Mouse (Mus musculus) large intestine, adult 2 months (tissue): ENCODE data around the gene Ptgs2. TPM values are rescaled to one million over a fixed set of nuclear protein-coding genes. Genes with fewer than 3 reads are reported as not detected.

Source experiments
- DNase-seq: peaks from one replicate; pipeline ENCODE4 v3.0.0-alpha.2; 2012; ENCODE audit warnings: low read depth, low spot score
- WGBS: fragments of 180-500 bp; shearing (Covaris S2); methylation state at CpG from one replicate; pipeline ENCODE4 v1.1.7; 2018; 5-methylcytosine and 5-hydroxymethylcytosine counted together
- polyA plus RNA-seq: library from polyadenylated mRNA; depleted of rRNA; stranded (reverse); fragments of >200 nt; gene quantifications from 2 replicates; pipeline ENCODE4 v1.2.3, GENCODE M21; 2012; rRNA removed

Ptgs2 gene
- polyA plus RNA-seq, 1 experiment: 0.86 TPM

DNA sequence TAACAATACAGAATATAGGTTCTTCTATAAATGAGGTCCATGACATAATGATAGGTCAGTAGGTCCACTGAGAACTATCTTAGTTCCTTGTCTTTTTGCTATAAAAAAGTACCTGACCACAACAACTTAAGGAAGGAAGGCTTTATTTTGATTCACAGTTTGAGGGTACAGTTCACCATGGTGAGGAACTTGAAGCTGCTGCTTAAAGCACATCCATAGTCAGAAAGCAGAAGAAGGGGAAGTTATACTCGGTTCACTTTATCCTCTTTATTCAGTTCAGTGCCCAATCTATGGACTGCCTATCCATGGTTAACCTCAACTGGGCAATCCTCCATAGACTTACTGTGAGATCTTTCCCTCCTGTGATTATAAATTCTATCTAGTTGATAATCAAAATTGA is 43.7 kb downstream of the Ptgs2 start:
- DNase-seq: no peak
- WGBS: 69% methylated on average over 1 of the region's 1 CpGs

DNA sequence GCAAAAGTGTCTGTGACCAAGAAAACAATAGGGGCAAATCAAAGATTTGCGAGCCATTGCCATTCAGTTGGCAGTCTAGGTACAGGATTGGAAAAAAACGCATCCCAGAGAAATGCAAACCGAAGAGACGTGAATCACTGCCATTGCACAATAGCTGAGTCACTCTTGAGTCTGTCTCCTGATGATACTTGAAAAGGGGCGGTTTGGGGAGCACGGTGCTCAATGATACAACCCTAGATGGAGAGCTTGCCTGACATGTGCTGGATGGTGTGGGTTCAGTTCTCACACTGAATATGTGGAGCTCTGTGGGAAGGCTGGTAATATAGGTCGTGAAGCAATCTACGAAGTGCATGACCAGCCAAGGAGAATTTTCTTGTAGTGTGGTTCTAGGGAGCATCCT is 45.2 kb downstream of the Ptgs2 start:
- no peak for DNase-seq
- WGBS: 75% methylated on average over 8 of the region's 8 CpGs

- WGBS: 69% methylated on average over 4 of the region's 4 CpGs
Measured at GRCm38 (mm10) chr1:150147272-150147671, 47.4 kb downstream of the Ptgs2 start.

GRCm38 (mm10) chr1:150151411-150151810 is 51.6 kb downstream of the Ptgs2 start:
- DNase-seq: no peak
- WGBS: 47% methylated on average over 3 of the region's 3 CpGs

More at GRCm38 (mm10) chr1:150147272-150147671, 47.4 kb downstream of the Ptgs2 start:
- DNase-seq: no peak

Other genes starting within 250 kb of the Ptgs2 start
- 3.0 and 3.5 TPM in 2 replicates for gene Pla2g4a, start 138.7 kb upstream of the Ptgs2 start, polyA plus RNA-seq
- gene Pdc, start 219.4 kb downstream of the Ptgs2 start, polyA plus RNA-seq: not detected in 2 replicates